Mouse (Mus musculus) neural tube, embryonic 11.5 days (tissue): ENCODE data around the gene Nkd2. TPM values are rescaled to one million over a fixed set of nuclear protein-coding genes. Genes with fewer than 3 reads are reported as not detected.

Source experiments
- ATAC-seq: fragments of 200-750 bp; cut with Nextera tagmentation; 2 replicates; pipeline ENCODE4 v1.8.0; 2017; ENCODE audit warnings: moderate number of reproducible peaks, mild to moderate bottlenecking, moderate TSS enrichment, moderate library complexity; ENCODE audit not compliant: insufficient read depth, low FRiP score, low TSS enrichment
- DNase-seq: peaks from one replicate; pipeline ENCODE4 v3.0.0-alpha.2; 2015; ENCODE audit warnings: low spot score
- H3K27ac ChIP-seq: fragments of 300-500 bp; sonication (generic); 2 replicates; pipeline ENCODE4 v1.5.1; 2014; ENCODE audit warnings: low read depth, mild to moderate bottlenecking, low read length
- H3K27me3 ChIP-seq: fragments of 300-500 bp; sonication (generic); 2 replicates; pipeline ENCODE4 v1.6.1; 2014; ENCODE audit warnings: mild to moderate bottlenecking, low read length, mixed read lengths; ENCODE audit not compliant: control insufficient read depth, insufficient read depth
- H3K36me3 ChIP-seq: fragments of 300-500 bp; sonication (generic); 2 replicates; pipeline ENCODE4 v1.6.1; 2014; ENCODE audit warnings: mild to moderate bottlenecking, low read length, moderate library complexity, mixed read lengths; ENCODE audit not compliant: control insufficient read depth, insufficient read depth
- H3K4me1 ChIP-seq: fragments of 300-500 bp; sonication (generic); 2 replicates; pipeline ENCODE4 v1.6.1; 2014; ENCODE audit warnings: low read length, mixed read lengths; ENCODE audit not compliant: control insufficient read depth, insufficient read depth
- H3K4me2 ChIP-seq: fragments of 300-500 bp; sonication (generic); 2 replicates; pipeline ENCODE4 v1.6.1; 2014; ENCODE audit warnings: low read depth, mild to moderate bottlenecking, moderate library complexity
- H3K4me3 ChIP-seq: fragments of 300-500 bp; sonication (generic); 2 replicates; pipeline ENCODE4 v1.5.1; 2014; ENCODE audit warnings: low read depth, low read length
- H3K9ac ChIP-seq: fragments of 300-500 bp; sonication (generic); 2 replicates; pipeline ENCODE4 v1.6.1; 2014; ENCODE audit warnings: mild to moderate bottlenecking, low read length
- H3K9me3 ChIP-seq: fragments of 300-500 bp; sonication (generic); 2 replicates; pipeline ENCODE4 v1.6.1; 2016; ENCODE audit warnings: low read length; ENCODE audit not compliant: control insufficient read depth
- WGBS: fragments of 180-500 bp; shearing (Covaris S2); extraction: QIAGEN DNeasy Blood & Tissue Kit; methylation state at CpG from one replicate; pipeline ENCODE4 v1.1.7; 2014; 5-methylcytosine and 5-hydroxymethylcytosine counted together
- polyA plus RNA-seq: library from polyadenylated mRNA; unstranded; fragments of >200 nt; fragmentation: Nextera tagmentation; extraction: Ambion mirVana; gene quantifications from 2 replicates; pipeline ENCODE4 v1.2.1, GENCODE M21; 2014

The Nkd2 gene
- polyA plus RNA-seq, 1 experiment from 2014 or later = 20.0 TPM

GRCm38 (mm10) chr13:73803450-73804178 is 43.8 kb downstream of the Nkd2 start:
- no peak overlapping the region for H3K4me3 ChIP-seq
- peaks cover 24% of the 10 kb centered on the region for H3K36me3 ChIP-seq
- no peak for ATAC-seq
- no peaks in the 10 kb centered on the region for H3K27me3 ChIP-seq
- no peak overlapping the region for H3K9ac ChIP-seq
- no peak overlapping the region for H3K27ac ChIP-seq
- H3K9me3 ChIP-seq = no peaks in the 10 kb centered on the region
- WGBS = 92% methylated on average over 8 of the region's 8 CpGs
- DNase-seq = no peak
- H3K4me1 ChIP-seq = no peaks in the 10 kb centered on the region
- H3K4me2 ChIP-seq = no peak overlapping the region

GRCm38 (mm10) chr13:73799110-73799509 is 48.3 kb downstream of the Nkd2 start:
- H3K27me3 ChIP-seq = no peaks in the 10 kb centered on the region
- no peak for DNase-seq
- no peak overlapping the region for H3K4me2 ChIP-seq
- no peak overlapping the region for H3K9ac ChIP-seq
- no peak for ATAC-seq
- WGBS = 86% methylated on average over 5 of the region's 5 CpGs
- peaks cover 32% of the 10 kb centered on the region for H3K36me3 ChIP-seq
- no peaks in the 10 kb centered on the region for H3K9me3 ChIP-seq
- H3K27ac ChIP-seq = no peak overlapping the region
- H3K4me1 ChIP-seq = no peaks in the 10 kb centered on the region
- no peak overlapping the region for H3K4me3 ChIP-seq

GRCm38 (mm10) chr13:73793171-73793570 is 54.3 kb downstream of the Nkd2 start:
- Histone ChIP-seq H3K36me3 (peaks cover 28% of the 10 kb centered on the region), H3K9ac (no peak overlapping the region), H3K9me3 (no peaks in the 10 kb centered on the region), H3K4me1 (no peaks in the 10 kb centered on the region), H3K4me3 (no peak overlapping the region), H3K27ac (no peak overlapping the region), H3K27me3 (no peaks in the 10 kb centered on the region), H3K4me2 (no peak overlapping the region)
- 88% methylated on average over 5 of the region's 5 CpGs for WGBS
- no peak for DNase-seq
- no peak for ATAC-seq

- no peak for ATAC-seq
- no peak overlapping the region for H3K4me2 ChIP-seq
- no peak overlapping the region for H3K4me3 ChIP-seq
- H3K9ac ChIP-seq = no peak overlapping the region
- no peak overlapping the region for H3K27ac ChIP-seq
- H3K27me3 ChIP-seq = no peaks in the 10 kb centered on the region
- no peaks in the 10 kb centered on the region for H3K4me1 ChIP-seq
- H3K9me3 ChIP-seq = no peaks in the 10 kb centered on the region
- no peak for DNase-seq
- H3K36me3 ChIP-seq = peaks cover 31% of the 10 kb centered on the region
- WGBS = 94% methylated on average over 4 of the region's 4 CpGs
Measured at GRCm38 (mm10) chr13:73792176-73792575, 55.3 kb downstream of the Nkd2 start.

GRCm38 (mm10) chr13:73782486-73782885 is 64.9 kb downstream of the Nkd2 start:
- DNase-seq (no peak), ATAC-seq (no peak)
- H3K4me1 ChIP-seq = no peaks in the 10 kb centered on the region
- no peak overlapping the region for H3K9ac ChIP-seq
- H3K9me3 ChIP-seq = no peaks in the 10 kb centered on the region
- no peak overlapping the region for H3K27ac ChIP-seq
- H3K36me3 ChIP-seq = peaks cover 10% of the 10 kb centered on the region; the same call in 1 of the 2 replicates
- no peak overlapping the region for H3K4me3 ChIP-seq
- no peak overlapping the region for H3K4me2 ChIP-seq
- no peaks in the 10 kb centered on the region for H3K27me3 ChIP-seq
- 29% methylated on average over 5 of the region's 5 CpGs for WGBS

- Histone ChIP-seq H3K27ac (no peak overlapping the region), H3K4me2 (no peak overlapping the region), H3K4me3 (no peak overlapping the region), H3K27me3 (no peaks in the 10 kb centered on the region), H3K9ac (no peak overlapping the region), H3K4me1 (no peaks in the 10 kb centered on the region; the same call in 1 of the 2 replicates), H3K9me3 (no peaks in the 10 kb centered on the region), H3K36me3 (no peaks in the 10 kb centered on the region; the same call in 1 of the 2 replicates)
- DNase-seq (no peak), ATAC-seq (no peak)
- WGBS = 75% methylated on average over 3 of the region's 3 CpGs
Measured at GRCm38 (mm10) chr13:73777578-73777977, 69.9 kb downstream of the Nkd2 start.

- H3K4me2 ChIP-seq = no peak overlapping the region
- no peak overlapping the region for H3K4me3 ChIP-seq
- no peaks in the 10 kb centered on the region for H3K9me3 ChIP-seq
- DNase-seq = no peak
- H3K27ac ChIP-seq = no peak overlapping the region
- 83% methylated on average over 4 of the region's 4 CpGs for WGBS
- no peak overlapping the region for H3K9ac ChIP-seq
- H3K4me1 ChIP-seq = no peaks in the 10 kb centered on the region; the same call in 1 of the 2 replicates
- H3K36me3 ChIP-seq = no peaks in the 10 kb centered on the region; the same call in 1 of the 2 replicates
- ATAC-seq = no peak
- no peaks in the 10 kb centered on the region for H3K27me3 ChIP-seq
Measured at GRCm38 (mm10) chr13:73775786-73776185, 71.6 kb downstream of the Nkd2 start.

- 67% methylated on average over 4 of the region's 4 CpGs for WGBS
- Histone ChIP-seq H3K4me1 (peaks cover 8% of the 10 kb centered on the region), H3K27ac (no peak overlapping the region), H3K9ac (no peak overlapping the region), H3K36me3 (no peaks in the 10 kb centered on the region; the same call in 1 of the 2 replicates), H3K9me3 (no peaks in the 10 kb centered on the region), H3K4me2 (no peak overlapping the region), H3K27me3 (no peaks in the 10 kb centered on the region), H3K4me3 (no peak overlapping the region)
- ATAC-seq (no peak), DNase-seq (no peak)
Measured at GRCm38 (mm10) chr13:73773519-73774205, 73.8 kb downstream of the Nkd2 start.

- 41% methylated on average over 2 of the region's 2 CpGs for WGBS
- Histone ChIP-seq H3K27ac (no peak overlapping the region), H3K36me3 (no peaks in the 10 kb centered on the region; the same call in 1 of the 2 replicates), H3K4me3 (no peak overlapping the region), H3K4me1 (peaks cover 8% of the 10 kb centered on the region), H3K9ac (no peak overlapping the region), H3K27me3 (no peaks in the 10 kb centered on the region), H3K4me2 (no peak overlapping the region), H3K9me3 (no peaks in the 10 kb centered on the region)
- no peak for DNase-seq
- ATAC-seq = no peak
Measured at GRCm38 (mm10) chr13:73772655-73773054, 74.8 kb downstream of the Nkd2 start.
